21 mouse cellular contexts compared by ENCODE assay signal in the genomic region with DNA sequence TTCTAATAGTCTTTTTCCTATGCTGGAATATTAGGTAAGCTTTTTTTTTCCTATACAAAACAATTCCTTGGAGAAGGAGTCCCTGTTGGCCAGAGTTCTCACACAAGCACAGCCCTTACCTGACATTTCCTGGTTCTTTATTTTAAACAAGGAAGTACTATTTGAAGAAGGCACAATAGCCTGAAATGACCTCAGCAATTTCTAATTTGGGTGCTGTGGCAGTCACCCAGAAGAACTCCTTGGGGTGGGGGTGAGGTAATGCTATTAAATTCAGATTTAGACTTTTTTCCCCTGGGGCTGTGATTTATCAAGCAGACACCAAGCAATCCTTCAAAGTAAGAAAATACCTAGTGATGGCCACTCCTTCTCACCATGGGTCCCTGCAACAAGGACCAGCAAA. TPM values are rescaled to one million over a fixed set of nuclear protein-coding genes. Genes with fewer than 3 reads are reported as not detected.
DNase-seq lines count a peak whose midpoint lies in the region; TF ChIP-seq lines count a peak whose summit lies in the region.
"Had no signal": no experiment of that assay in that cellular context is flagged by ENCODE, and none has a peak within 500 bp of the region (broad histone marks: within the 10 kb centered on the region; RNA-seq: fewer than 3 reads in every experiment).

No protein-coding gene starts in this region.

- peaks cover 5% of the 10 kb centered on the region for H3K9me3 ChIP-seq in CH12.LX (replicated peaks; ENCODE audit: low read length)
- H3K9me3 ChIP-seq: embryonic facial prominence, embryonic 10.5 days; limb, embryonic 15.5 days; liver, embryonic 15.5 days had no signal

- dilution Hi-C loops in CH12.LX (cut with MboI; ENCODE audit: extremely low pct_ligation_motif_present, extremely low pct_unique_long_range_greater_than_20kb, low sequenced_read_pairs) = no loop called here

- no peak for TF ChIP-seq CTCF in CH12.LX (conservative IDR thresholded peaks at IDR 0.05 in 1 of 2, IDR thresholded peaks at IDR 0.05 in 1 of 2; ENCODE audit: low read depth in 2 of 2, low read length in 2 of 2)
- no peak for TF ChIP-seq CTCF in layer of hippocampus, adult 2 months (conservative IDR thresholded peaks at IDR 0.05)

- no peaks in the 10 kb centered on the region for H3K79me2 ChIP-seq in CH12.LX (replicated peaks; ENCODE audit: control insufficient read depth, extremely low read depth, insufficient read depth, poor library complexity, severe bottlenecking)

- H3K9ac ChIP-seq in CH12.LX (ENCODE audit: insufficient read depth, low read depth) = no peak overlapping the region
- H3K9ac ChIP-seq: forebrain, embryonic 12.5 days; limb, embryonic 15.5 days; liver, embryonic 15.5 days; midbrain, embryonic 12.5 days had no signal

- no peak overlapping the region for H3K4me2 ChIP-seq in CH12.LX (ENCODE audit: insufficient read depth, low read depth, poor library complexity, severe bottlenecking)
- H3K4me2 ChIP-seq: forebrain, embryonic 12.5 days; limb, embryonic 15.5 days; liver, embryonic 15.5 days; midbrain, embryonic 12.5 days had no signal

- no peak for TF ChIP-seq RAD21 in CH12.LX (IDR thresholded peaks at IDR 0.05; ENCODE audit: low read depth, low read length)

- intact Hi-C loops in heart, postnatal 36 days (cut with DNase I) = loop anchor here (2.0 kb wide), 1 partner anchor 48 kb away; no protein-coding TSS in a partner anchor
- intact Hi-C loops in heart, postnatal 10 days (cut with DNase I) = no loop called here

- no peaks in the 10 kb centered on the region for H3K27me3 ChIP-seq in CH12.LX (replicated peaks)
- H3K27me3 ChIP-seq: forebrain, embryonic 12.5 days; limb, embryonic 15.5 days; midbrain, embryonic 12.5 days had no signal

- no peak for TF ChIP-seq POLR2A in CH12.LX (IDR thresholded peaks at IDR 0.05; ENCODE audit: low read depth, low read length)

- no peaks in the 10 kb centered on the region for H3K36me3 ChIP-seq in CH12.LX (replicated peaks in 1 of 2; ENCODE audit: control insufficient read depth in 1 of 2, insufficient read depth in 1 of 2, low read length in 1 of 2)
- H3K36me3 ChIP-seq: embryonic facial prominence, embryonic 10.5 days; forebrain, embryonic 12.5 days; limb, embryonic 15.5 days; liver, embryonic 15.5 days; midbrain, embryonic 12.5 days had no signal

- DNase-seq in heart, adult 18-20 months = peak; percentile 64 to 76
- no peak for DNase-seq in heart, postnatal 36 days
- DNase-seq in kidney, adult 8-10 months = peak; percentile 11 to 12
- no peak for DNase-seq in kidney, postnatal 14 days
- DNase-seq in CH12.LX (ENCODE audit: extremely low read depth) = peak; percentile 34
- peak; percentile 52 to 54 for DNase-seq in heart, postnatal 10 days
- no peak for DNase-seq in thymus, postnatal 4 days
- DNase-seq in layer of hippocampus, adult 2 months (ENCODE audit: low spot score in 2 of 2) = no peak
- DNase-seq: adrenal gland, adult 2 months; B cell, adult 2 months; cerebellum, adult 9-10 months; gastrocnemius, postnatal 36 days; retina, postnatal 1 day; thymus, postnatal 25 days had no signal

- in situ Hi-C loops in CH12.LX (cut with MboI; ENCODE audit: low pct_ligation_motif_present, low pct_unique_long_range_greater_than_20kb, low sequenced_read_pairs) = no loop called here

- peaks cover 3 to 23% of the 10 kb centered on the region in 2 experiments for H3K4me1 ChIP-seq in CH12.LX (ENCODE audit: control insufficient read depth in 1 of 2, insufficient read depth in 2 of 2)
- H3K4me1 ChIP-seq: forebrain, embryonic 12.5 days; liver, embryonic 15.5 days; midbrain, embryonic 12.5 days had no signal

- no peak overlapping the region for H3K4me3 ChIP-seq in CH12.LX (replicated peaks in 1 of 3; ENCODE audit: low read depth in 2 of 3, low read length in 2 of 3, poor library complexity in 1 of 3)
- no peak overlapping the region for H3K4me3 ChIP-seq in layer of hippocampus, adult 2 months
- H3K4me3 ChIP-seq: embryonic facial prominence, embryonic 10.5 days; forebrain, embryonic 12.5 days; limb, embryonic 15.5 days; liver, embryonic 15.5 days; midbrain, embryonic 12.5 days had no signal

- H3K27ac ChIP-seq in CH12.LX (ENCODE audit: insufficient read depth, low read depth) = no peak overlapping the region
- no peak overlapping the region for H3K27ac ChIP-seq in layer of hippocampus, adult 2 months
- H3K27ac ChIP-seq: embryonic facial prominence, embryonic 10.5 days; forebrain, embryonic 12.5 days; hindbrain, postnatal 0 days; limb, embryonic 15.5 days; liver, embryonic 15.5 days; midbrain, embryonic 12.5 days had no signal

- no peak for TF ChIP-seq EP300 in CH12.LX (IDR thresholded peaks at IDR 0.05; ENCODE audit: low read length)

TF ChIP-seq in CH12.LX, 34 proteins besides CTCF, POLR2A, EP300 and RAD21:
- TF ChIP-seq ZNF384 (IDR thresholded peaks at IDR 0.05; ENCODE audit: low read depth, low read length) = no peak
- no peak for TF ChIP-seq KAT2A (IDR thresholded peaks at IDR 0.05; ENCODE audit: insufficient replicate concordance, low read length)
- no peak for TF ChIP-seq ZC3H11A (IDR thresholded peaks at IDR 0.05; ENCODE audit: low read depth, low read length)
- no peak for TF ChIP-seq ZMIZ1 (IDR thresholded peaks at IDR 0.05; ENCODE audit: low read depth, low read length)
- TF ChIP-seq SIN3A (IDR thresholded peaks at IDR 0.05; ENCODE audit: low read length) = no peak
- TF ChIP-seq CHD2 (IDR thresholded peaks at IDR 0.05; ENCODE audit: low read length) = no peak
- no peak for TF ChIP-seq MAZ (IDR thresholded peaks at IDR 0.05; ENCODE audit: low read depth, low read length)
- TF ChIP-seq TCF12 (IDR thresholded peaks at IDR 0.05; ENCODE audit: low read depth, low read length) = no peak
- TF ChIP-seq MAFK (IDR thresholded peaks at IDR 0.05; ENCODE audit: insufficient replicate concordance, low read length) = peak; percentile 60; the same call in 1 of the 2 replicates
- no peak for TF ChIP-seq SMC3 (IDR thresholded peaks at IDR 0.05; ENCODE audit: low read depth, low read length)
- TF ChIP-seq MEF2A (IDR thresholded peaks at IDR 0.05; ENCODE audit: borderline replicate concordance, low read depth, low read length) = peak; percentile 54; the same call in 1 of the 2 replicates
- no peak for TF ChIP-seq E2F4 (IDR thresholded peaks at IDR 0.05; ENCODE audit: insufficient replicate concordance, low read depth, low read length)
- peak; percentile 46 for TF ChIP-seq ELF1 (IDR thresholded peaks at IDR 0.05; ENCODE audit: low read depth, low read length)
- no peak; the same call in 1 of the 2 replicates for TF ChIP-seq ETS1 (conservative IDR thresholded peaks at IDR 0.05; ENCODE audit: low read depth, low read length)
- TF ChIP-seq MXI1 (IDR thresholded peaks at IDR 0.05; ENCODE audit: low read depth, low read length) = no peak
- no peak for TF ChIP-seq BHLHE40 (IDR thresholded peaks at IDR 0.05; ENCODE audit: low read depth, low read length)
- TF ChIP-seq JUN (IDR thresholded peaks at IDR 0.05; ENCODE audit: insufficient read depth, low read depth, low read length) = no peak

RNA-seq across cellular contexts. Expression of gene Mmp15, which starts 28.9 kb away (rescaled TPM):
- total RNA-seq in heart, adult 18-20 months (2021) = 10 to 100 TPM; 57.4 to 67.4 TPM
- 10 to 100 TPM; 58.7 to 67.8 TPM for total RNA-seq in heart, postnatal 36 days (2021)
- total RNA-seq in CH12.LX (2012; rRNA removed) = 0.04 TPM in 2 replicates
- not detected in 2 replicates for total RNA-seq in CH12.LX (2014; rRNA removed)
- polyA plus RNA-seq in CH12.LX (2012; ENCODE audit: insufficient read length, low read depth) = 0.44 TPM in 1 of 2 replicates, not detected in the other
- total RNA-seq in heart, postnatal 10 days (2021) = 100 to 1,000 TPM; 113 to 155 TPM
- total RNA-seq in layer of hippocampus, adult 2 months (2021) = 10 to 100 TPM; 13.1 to 14.9 TPM
- total RNA-seq: monocyte, adult 5-6 weeks had no signal

RNA-seq across cellular contexts. Expression of gene Usb1, which starts 48.9 kb away (rescaled TPM):
- total RNA-seq in heart, adult 18-20 months (2021) = 10 to 100 TPM; 13.4 to 14.7 TPM
- total RNA-seq in heart, postnatal 36 days (2021) = 10 to 100 TPM; 13.6 to 18.9 TPM
- total RNA-seq in CH12.LX (2012; rRNA removed) = 15.2 and 17.8 TPM in 2 replicates
- total RNA-seq in CH12.LX (2014; rRNA removed) = 17.7 and 25.0 TPM in 2 replicates
- polyA plus RNA-seq in CH12.LX (2012; ENCODE audit: insufficient read length, low read depth) = 15.7 and 16.4 TPM in 2 replicates
- total RNA-seq in heart, postnatal 10 days (2021) = 10 to 100 TPM; 17.2 to 23.9 TPM
- 10 to 100 TPM in 1 of 2 experiments, 1 to 10 TPM in 1; 9.8 to 13.1 TPM for total RNA-seq in layer of hippocampus, adult 2 months (2021)

RNA-seq across cellular contexts. Expression of gene Zfp319, which starts 49.2 kb away (rescaled TPM):
- 1 to 10 TPM; 7.7 to 8.6 TPM for total RNA-seq in heart, adult 18-20 months (2021)
- 1 to 10 TPM; 8.1 to 8.7 TPM for total RNA-seq in heart, postnatal 36 days (2021)
- total RNA-seq in CH12.LX (2012; rRNA removed) (2.0 and 2.1 TPM in 2 replicates), CH12.LX (2014; rRNA removed) (0.81 and 0.83 TPM in 2 replicates)
- polyA plus RNA-seq in CH12.LX (2012; ENCODE audit: insufficient read length, low read depth) = 2.7 and 3.3 TPM in 2 replicates
- 10 to 100 TPM; 12.2 to 13.9 TPM for total RNA-seq in heart, postnatal 10 days (2021)
- total RNA-seq in layer of hippocampus, adult 2 months (2021) = 10 to 100 TPM; 15.0 to 16.7 TPM

RNA-seq across cellular contexts. Expression of gene Cfap20, which starts 53.7 kb away (rescaled TPM):
- 10 to 100 TPM; 17.5 to 25.3 TPM for total RNA-seq in heart, adult 18-20 months (2021)
- 10 to 100 TPM; 24.2 to 25.9 TPM for total RNA-seq in heart, postnatal 36 days (2021)
- 53.1 and 57.2 TPM in 2 replicates for total RNA-seq in CH12.LX (2012; rRNA removed)
- total RNA-seq in CH12.LX (2014; rRNA removed) = 93.0 and 99.4 TPM in 2 replicates
- 53.4 and 74.7 TPM in 2 replicates for polyA plus RNA-seq in CH12.LX (2012; ENCODE audit: insufficient read length, low read depth)
- total RNA-seq in heart, postnatal 10 days (2021) = 10 to 100 TPM; 42.7 to 57.6 TPM
- 10 to 100 TPM; 53.8 to 59.9 TPM for total RNA-seq in layer of hippocampus, adult 2 months (2021)

Comparison
In these comparisons a context has a peak if more than half of its experiments do, and no peak if none do; other contexts are left out.
1. DNase-seq: peak in heart, adult 18-20 months (2 of 2), kidney, adult 8-10 months (2 of 2), CH12.LX (single experiment) and heart, postnatal 10 days (2 of 2); none in heart, postnatal 36 days (0 of 2), kidney, postnatal 14 days (single experiment), thymus, postnatal 4 days (single experiment) and layer of hippocampus, adult 2 months (0 of 2).
2. RNA of gene Mmp15, which starts 28.9 kb away (total RNA-seq): 113 to 155 TPM in heart, postnatal 10 days, 58.7 to 67.8 TPM in heart, postnatal 36 days, 57.4 to 67.4 TPM in heart, adult 18-20 months and 13.1 to 14.9 TPM in layer of hippocampus, adult 2 months; 0.04 TPM in CH12.LX; every median in the first group is over 10 times any median in the second.